Mouse (Mus musculus): ENCODE results near the gene Akp3.

The Akp3 gene

DNA sequence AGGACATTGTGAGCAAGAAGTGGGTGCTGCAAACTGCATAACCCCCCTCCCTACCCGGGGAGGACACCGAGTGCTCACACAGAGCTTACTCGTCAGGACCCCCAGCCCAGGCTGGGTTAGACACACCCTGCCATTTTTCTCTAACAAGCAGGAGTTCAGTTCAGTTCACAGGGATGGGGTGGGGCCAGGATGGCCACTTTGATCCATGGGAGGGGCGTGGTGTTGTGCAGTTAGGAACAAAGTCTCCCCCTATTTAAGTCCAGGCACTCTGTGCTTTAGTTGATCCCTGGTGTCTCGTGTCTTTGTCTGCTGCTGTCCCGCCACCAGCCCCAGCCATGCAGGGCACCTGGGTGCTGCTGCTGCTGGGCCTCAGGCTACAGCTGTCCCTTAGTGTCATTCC, at the start of gene Akp3:
Akp3 (plus strand) TSS at position 301 of the 400 bp plus-strand sequence.
- no peak for DNase-seq

DNA sequence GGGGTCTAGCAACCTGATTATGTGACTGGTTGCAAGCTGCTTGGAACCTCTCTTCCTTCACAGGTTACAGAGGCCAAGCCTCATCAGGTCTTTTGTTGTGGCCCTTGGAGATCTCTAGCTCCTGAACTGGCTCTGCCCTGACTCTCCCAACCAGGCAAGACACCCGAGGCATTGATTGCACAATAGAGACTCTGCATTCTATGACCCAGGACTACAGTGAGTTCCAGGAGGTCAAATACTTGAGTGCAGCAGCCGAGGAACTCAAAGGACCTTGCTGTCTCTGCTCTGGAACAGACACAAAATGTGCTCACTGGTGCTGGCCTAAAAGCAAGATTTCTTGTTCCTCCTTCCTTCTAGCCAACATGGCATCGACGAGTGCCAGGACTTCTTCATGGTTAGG, 38.6 kb upstream of the Akp3 start:
- no peak for DNase-seq

DNA sequence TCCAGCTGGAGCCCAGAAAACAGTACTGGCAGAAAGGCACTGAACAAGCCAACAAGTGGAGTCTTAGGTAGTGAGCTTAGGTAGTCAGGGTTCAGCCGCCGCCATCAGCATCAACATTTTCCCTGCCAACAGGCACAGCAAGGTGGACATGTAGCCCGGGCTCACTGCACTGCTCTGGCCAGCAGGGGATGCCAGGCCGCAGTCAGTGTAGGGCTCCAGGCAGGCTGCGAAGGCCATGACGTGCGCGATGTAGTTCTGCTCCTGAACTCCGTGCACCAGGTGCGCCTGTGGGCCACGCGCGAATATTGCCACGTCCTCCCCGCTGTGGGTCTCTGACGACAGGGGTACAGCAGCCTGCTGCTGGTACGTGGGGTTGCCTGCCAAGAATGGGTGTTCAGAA, 37.8 kb upstream of the Akp3 start:
- no peak for DNase-seq

DNA sequence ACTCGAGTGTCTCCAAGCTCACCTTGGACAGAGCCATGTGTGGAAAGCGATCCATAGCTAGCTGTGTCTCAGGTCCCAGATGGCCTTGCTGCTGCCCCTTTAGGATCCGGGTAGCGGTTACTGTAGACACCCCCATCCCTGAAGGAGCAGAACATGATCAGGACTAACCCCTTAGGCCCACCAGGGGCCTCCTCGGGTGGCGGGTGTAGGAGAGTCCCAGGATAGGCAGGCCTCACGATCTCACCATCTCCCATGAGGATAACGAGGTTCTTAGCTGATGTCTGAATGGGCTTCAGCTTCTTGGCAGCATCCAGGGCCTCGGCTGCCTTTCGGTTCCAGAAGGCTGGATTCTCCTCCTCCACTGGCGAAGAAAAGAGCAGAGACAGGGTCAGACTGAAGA, 35.5 kb upstream of the Akp3 start:
- DNase-seq = no peak

DNA sequence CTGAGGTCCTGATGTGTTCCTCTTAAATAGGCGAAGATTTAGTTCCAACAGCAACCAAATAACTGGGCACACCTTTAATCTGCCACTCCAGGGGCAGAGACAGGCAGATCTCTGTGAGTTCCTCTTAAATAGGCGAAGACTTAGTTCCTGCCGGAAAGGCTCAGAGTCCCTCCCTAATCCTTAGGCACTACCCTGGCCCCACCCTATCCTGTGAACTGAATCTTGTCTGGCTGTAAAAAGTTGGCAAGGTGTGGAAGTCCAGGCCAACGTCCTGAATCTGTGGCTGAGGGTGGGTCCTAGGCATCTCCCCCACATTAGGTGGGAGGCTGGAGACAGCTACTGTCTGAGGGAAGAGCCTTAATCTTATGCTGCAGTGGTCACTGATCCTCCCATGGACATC, 34.9 kb upstream of the Akp3 start, which contains the start of gene Alppl2:
Alppl2 (minus strand) TSS at position 101 of the 400 bp plus-strand sequence.
- DNase-seq = no peak

DNA sequence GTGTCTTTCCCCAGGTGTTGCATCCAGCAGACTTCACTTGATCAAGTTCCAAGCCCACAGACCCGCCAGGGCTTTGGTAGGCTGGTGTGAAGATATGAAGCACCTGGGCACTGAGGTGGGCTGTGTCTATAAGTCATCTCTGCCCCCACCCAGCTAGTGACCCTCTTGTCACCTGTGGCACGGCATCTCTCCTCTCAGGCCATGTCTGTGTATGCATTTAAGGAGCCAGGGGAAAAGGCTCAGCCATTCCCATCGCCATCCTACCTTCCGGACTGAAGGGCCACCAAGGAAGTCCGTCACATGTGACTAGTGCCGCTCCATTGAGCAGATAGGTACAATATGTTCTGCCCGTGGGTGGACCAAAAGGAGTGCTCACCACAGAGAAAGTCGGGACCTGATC, 29.1 kb upstream of the Akp3 start:
- no peak for DNase-seq

DNA sequence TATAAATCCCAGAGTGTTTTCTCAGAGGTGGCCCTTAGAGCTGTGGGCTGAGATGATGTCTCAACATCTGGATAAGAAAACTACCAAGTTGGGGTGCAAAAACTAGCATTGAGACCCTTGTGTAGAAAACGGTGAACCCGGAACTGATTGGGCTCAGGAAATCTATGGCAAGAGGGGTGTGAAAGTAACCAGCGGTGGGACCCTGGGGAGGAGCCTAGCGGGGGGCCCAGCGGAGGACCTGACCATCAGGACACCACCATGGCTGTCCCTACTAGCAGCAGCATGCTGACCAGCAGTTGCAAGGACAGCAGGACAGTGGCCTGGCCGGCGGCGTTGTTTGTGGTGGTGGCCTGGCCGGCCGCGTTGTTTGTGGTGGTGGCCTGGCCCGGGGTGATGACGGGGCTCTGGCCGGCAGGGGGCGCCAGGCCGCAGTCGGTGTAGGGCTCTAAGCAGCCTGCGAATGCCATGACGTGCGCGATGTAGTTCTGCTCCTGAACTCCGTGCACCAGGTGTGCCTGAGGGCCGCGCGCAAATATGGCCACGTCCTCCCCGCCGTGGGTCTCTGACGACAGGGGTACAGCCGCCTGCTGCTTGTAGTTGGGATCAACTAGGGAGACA, 26.3 kb upstream of the Akp3 start:
- peak; percentile 69 for DNase-seq

DNA sequence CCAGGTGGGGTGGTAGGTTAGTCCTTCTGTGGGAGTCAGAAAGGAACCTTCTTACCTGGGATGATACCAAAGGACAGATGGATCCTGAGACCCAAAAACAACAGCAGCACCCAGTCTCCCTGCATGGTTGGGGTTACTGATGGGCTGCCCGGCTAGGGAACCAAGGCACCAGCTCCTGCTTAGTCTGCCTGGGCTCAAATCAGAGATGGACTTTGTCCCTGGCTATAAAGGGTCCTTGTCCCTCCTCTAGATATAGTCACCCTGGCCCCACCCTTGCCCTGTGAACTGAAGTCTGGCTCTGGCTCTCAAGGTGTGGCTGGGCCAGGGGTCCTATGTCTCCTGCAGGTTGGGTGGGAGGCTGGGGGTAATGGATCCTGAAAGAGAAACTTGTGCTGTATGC, 23.4 kb upstream of the Akp3 start, which contains the start of gene Alpi:
Alpi (minus strand) TSS at position 196 of the 400 bp plus-strand sequence.
- no peak for DNase-seq

DNA sequence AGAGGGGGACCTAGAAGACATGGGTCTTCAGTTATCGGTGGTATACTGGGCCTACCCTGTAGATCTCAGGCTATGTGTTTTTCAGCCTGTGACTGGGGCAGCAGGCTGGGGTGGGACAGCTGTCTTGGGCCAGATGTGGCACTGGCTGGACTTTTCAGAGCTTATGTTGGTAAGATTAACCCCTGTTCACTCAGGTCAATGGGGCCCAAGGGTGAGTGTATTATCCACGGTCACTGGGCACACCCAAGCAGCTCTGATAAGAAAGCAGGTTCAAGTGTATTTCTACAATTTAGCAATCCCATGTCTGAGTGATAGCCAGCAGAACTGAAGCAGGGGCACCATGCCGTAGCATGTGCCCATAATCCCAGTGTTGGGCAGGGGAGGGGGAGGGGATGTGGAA, 22.7 kb upstream of the Akp3 start:
- no peak for DNase-seq

DNA sequence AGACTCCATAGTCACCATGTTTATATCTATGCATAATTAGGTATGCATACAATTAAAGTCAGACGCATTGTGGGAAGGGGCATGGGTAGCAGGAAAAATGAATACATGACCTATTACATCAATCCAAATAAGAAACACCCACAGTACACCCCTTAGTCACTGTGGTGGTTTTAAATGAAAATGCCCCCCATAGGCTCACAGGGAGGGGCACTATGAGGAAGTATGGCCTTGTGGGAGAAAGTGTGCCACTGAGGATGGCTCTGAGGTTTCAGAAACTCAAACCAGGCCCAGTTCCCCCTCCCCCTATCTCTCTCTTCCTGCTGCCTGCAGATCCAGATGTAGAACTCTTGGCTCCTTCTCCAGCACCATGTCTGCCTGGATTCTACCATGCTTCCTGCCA, 20.8 kb upstream of the Akp3 start:
- no peak for DNase-seq

DNA sequence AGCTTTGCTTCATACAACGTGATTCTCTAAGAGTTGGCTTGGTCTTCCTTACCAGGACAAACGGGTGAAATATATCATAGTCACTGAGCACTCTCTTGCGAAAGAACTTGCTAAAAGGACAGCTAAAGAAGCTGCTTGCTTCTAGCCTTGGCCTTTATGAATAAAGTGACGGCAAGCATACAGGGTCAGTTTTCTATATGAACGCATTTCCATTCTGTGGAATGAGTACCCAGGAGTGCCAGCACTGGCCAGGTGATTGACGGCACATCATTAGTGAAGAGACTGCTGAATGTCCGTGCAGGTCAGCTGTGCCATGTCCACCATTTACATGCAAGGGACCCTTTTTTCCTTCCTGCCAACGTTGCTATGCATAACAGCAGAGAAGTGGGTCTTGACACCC, 18.2 kb upstream of the Akp3 start:
- no peak for DNase-seq

DNA sequence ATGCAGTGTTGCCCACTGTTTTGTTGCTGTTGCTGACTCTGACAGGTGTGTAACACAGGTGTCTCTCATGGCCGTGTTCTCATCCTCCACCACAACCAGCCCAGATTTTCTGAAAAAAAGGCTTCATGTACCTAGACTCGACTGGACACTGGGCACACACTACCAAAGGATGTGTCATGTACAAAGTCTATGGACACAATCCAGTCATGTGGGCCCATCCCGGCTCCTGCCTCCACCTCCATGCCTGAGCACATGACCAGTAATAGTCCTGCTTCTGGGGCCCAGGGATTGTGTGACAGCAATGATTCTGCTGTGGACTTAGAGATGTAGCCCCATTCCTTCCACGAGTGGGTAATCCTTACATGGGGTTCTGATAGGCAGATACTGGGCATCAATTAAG, 16.2 kb upstream of the Akp3 start:
- DNase-seq = no peak

DNA sequence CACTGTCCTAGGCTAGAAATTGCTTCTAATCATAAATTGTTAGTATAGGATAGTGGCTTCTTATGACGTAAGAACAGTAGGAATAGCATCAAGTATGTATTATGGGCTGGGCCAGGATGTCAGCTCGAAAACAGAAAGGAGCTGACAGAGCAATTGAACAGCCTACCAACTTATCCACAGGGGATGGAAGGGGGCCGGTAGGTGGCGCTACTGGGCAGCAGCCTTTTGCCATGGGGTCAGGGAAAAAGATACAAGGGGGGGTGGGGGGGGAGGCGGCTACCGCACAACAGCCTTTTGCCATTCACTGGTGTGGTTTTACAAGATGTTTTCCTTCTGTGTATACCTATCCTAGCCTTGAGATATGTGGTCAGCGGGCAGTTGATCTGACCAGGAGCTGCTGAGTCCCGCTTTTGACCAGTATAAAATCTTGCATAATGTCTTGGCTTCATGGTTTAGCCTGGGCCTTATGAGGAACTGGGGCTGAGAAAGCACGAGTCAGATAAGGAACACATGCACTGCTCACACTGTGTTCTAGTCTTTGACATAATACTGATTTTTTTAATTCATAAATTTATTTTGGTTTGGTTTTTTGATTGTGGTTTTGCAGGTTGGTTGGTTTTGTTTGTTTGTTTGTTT, 12.9 kb upstream of the Akp3 start:
- DNase-seq = peak; percentile 23

DNA sequence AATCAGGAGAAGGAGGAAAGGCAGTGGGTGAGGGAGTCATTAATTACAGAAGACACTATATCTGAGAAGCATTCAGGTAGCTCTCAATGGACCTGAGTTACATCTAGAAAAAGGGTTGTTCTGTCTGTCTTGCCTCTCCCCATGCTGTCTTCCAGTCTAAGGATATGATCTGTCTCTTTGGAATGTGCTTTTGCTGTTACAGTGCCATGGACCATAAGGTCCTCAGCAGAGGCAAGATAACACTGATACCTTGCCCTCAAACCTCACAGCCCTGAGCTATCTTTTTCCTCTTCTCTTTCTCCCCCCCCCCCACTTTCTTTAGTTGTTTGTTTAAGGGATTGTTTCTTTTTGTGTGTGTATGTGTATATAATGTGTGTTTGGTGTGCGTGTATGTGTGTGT, 10.0 kb upstream of the Akp3 start:
- no peak for DNase-seq

DNA sequence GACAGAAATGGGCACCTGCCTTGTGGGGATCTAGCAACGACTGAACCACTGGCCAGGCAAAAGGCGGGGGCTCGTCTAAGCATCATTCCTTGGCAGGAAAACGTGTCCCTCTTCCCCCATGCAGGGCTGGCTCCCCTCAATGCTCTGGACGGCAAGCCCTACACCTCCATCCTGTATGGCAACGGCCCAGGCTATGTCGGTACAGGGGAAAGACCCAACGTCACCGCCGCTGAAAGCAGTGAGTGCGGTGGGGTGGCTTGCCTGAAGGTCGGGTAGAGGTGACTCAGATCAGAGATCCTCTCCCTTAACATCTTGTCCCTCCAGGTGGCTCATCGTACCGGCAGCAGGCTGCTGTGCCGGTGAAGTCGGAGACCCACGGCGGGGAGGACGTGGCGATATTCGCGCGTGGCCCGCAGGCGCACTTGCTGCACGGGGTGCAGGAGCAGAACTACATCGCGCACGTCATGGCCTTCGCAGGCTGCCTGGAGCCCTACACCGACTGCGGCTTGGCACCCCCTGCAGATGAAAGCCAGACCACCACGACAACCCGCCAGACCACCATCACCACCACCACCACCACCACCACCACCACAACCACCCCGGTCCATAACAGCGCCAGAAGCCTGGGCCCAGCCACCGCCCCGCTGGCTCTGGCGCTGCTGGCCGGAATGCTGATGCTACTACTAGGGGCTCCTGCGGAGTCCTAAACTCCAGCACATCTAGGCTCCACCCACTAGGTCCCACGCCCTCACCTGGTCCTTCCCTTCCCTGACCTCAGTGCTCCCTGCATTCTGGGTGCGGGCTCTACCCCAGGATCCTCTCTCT, 2.6 kb downstream of the Akp3 start:
- DNase-seq = peak; percentile 9

DNA sequence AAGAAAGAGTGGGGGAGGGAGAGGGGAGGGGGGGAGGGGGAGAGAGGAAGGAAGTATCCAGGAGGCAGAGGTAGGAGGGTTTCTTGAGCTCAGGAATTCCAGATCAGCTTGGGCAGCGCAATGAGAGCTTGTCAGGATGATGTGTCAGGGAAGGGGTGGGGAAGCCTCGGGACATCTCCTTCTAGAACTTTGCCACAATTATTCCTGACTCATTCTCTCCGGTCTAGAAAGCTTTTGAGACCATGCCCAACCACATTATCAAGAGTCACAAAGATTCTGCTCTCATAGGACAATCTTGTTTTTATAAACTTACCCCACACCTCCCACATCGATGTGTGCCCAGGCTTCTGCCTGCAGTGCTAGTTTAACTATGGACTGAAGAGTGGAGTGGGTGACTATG, 7.0 kb downstream of the Akp3 start:
- no peak for DNase-seq

DNA sequence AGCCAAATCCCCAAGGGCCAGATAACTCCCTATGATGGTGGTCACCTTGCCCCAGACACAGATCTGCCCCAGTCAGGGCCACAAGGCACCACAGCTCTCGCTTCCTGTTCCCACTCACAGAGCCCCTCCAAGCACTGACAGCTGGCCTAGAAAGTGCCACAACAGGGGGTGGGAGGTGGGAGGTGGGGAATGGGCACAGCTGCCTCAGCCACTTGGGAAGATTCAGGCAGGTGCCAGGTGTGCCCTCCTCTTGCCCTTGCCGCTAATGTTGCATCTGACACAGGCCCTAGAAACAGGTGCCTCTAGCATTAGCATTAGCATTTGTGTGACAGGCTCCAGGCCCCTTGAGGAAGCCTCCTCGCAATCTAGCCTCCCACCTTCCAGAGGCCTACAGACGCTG, 16.8 kb downstream of the Akp3 start:
- DNase-seq = no peak

DNA sequence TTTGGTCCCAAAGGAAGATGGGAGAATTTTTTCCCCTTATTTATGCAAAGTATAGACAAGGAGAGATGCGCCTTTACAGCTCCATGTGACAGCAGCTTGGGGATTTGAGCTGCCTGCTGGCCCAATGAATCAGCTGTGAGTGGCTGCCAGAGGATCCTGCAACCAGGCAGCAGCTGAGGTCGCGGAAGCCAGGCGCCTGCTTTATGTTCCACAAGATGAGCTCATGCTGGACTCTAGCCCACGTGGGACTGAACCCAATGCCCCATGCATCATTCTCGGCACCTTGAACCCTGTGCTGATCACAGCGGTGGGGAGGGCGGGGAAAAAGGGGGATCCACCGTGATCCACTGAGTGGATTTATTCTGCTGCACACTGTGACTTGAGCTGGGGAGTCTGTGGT, 17.7 kb downstream of the Akp3 start:
- DNase-seq = no peak

DNA sequence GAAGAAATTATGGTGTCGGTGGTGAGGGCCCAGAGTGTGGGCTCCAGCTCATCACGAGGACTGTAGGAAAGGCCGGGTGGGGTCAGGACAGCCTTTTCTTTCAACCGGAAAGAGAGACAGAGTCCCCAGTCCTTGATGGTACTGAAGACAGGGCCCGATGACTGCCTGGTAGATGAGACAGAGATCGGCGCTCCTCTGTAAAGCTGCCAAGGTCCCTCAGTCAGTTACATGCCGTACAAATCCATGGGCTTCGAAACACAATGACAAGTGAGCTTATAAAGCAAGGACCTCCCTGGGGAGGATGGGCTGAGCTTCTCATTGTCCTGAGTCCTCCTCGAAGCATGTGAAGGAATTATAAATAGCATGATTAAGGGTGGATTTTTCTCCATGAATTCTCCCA, 18.4 kb downstream of the Akp3 start:
- DNase-seq = no peak

DNA sequence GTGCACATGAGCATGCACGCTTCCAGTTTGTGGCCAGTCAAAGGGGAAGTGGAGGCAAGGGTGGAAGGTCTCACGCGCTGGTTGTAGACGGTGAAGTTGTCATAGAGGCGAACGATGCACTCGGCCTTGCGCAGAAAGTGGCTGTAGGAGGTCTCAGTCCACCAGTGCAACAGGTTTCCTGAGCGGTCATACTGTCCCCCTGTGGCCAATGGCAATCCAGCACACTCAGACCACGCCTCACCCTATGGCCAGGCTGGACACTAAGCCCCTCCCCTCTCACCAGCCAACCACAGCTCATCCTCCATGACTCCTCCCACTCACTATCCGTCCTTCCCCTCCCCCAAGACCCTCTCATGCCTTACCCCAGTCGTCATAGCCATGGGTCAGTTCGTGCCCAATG, 24.6 kb downstream of the Akp3 start:
- DNase-seq = no peak

DNA sequence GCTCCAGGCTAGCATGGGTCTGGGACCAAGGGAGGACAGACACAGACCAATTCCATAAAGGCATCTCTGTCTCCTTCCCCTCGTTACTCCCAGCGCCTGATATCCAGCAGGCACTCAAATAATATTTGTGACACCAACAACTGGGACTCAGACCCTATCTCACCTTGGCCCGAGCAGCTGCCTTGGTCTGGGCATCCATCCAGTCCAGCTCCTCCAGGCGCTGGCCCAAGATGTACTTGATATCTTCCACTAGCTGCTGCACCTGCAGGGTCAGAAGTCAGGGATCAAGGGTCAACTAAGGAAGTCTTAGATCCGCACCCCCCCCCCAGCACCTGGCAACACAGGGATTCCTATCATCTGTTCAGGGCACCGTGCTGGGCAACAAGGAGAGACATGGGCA, 26.5 kb downstream of the Akp3 start:
- DNase-seq = no peak

DNA sequence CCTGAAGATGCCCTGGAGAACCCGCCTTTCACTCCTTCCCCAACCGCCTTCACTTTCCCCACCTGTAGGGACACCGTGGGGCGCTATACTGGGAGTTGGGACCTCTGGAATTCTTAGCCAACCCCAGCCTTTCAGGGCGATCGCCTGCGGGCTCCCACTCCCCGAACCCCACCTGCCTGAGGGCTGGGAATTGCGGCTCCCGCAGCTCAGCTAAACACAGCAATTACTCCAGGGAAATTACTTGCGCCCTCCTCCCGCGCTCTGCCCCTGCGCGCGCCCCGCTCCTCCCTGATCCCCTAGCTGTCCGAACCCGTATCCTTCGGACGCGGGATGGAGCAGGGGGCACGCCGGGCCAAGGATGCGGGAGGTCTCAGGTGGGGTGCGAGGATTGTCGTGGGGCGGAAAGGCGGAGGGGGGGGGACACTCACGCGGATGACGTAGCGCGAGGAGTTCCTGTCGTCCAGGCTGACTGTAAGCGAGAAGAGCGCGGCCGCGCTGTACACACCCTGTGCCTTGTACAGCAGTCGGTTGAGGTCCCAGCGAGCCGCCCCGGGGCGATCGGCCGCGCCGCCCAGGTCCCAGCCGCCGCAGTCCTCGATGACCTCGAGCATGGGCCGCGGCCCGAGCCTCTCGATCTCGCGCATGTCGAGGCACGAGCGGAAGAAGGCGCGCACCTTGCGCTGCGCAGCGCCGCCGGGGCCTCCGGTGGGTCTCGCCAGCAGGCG, 29.2 kb downstream of the Akp3 start:
- DNase-seq = no peak

DNA sequence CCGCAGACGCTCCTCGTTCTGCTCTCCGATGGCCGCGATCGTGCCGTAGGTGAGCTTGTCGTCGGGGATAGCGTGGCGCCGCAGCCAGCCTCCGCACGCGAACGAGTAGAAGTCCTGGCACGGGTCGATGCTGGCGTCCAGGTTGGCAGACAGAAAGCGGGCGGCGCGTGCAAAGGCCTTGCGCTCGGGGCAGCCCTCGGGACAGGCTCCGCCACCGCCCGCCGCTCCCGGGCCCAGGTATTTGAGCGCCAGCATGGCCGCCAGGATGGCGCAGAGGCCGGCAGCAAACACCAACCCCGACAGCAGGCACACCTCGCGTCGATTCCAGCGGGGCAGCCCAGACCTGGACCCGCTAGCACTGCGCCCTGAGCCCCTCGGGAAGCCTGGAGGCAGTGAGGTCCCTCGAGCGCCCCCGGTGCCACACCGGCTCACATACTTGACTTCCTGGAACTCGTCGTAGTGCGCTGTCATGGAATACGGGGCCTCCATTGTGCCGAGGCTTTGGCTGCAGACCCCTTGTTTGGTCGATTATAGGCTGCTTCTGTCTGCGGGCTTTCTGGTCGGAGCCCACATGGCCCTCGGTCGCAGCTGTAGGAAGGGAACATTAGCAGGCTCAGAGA, 29.8 kb downstream of the Akp3 start:
- no peak for DNase-seq
